Mouse (Mus musculus): ENCODE measurements around the gene Ppp1r3c.
"Not testable (repeated sequence)": the region's sequence is repeated elsewhere in the genome, so short reads cannot be mapped to it uniquely, and the experiment has no call there.

Ppp1r3c gene

GRCm38 (mm10) chr19:36736537-36736936 lies at the start of gene Ppp1r3c:
Ppp1r3c (minus strand) TSS chr19:36736653.
- peak; percentile 64 for DNase-seq (ENCODE audit: low read depth)

DNA sequence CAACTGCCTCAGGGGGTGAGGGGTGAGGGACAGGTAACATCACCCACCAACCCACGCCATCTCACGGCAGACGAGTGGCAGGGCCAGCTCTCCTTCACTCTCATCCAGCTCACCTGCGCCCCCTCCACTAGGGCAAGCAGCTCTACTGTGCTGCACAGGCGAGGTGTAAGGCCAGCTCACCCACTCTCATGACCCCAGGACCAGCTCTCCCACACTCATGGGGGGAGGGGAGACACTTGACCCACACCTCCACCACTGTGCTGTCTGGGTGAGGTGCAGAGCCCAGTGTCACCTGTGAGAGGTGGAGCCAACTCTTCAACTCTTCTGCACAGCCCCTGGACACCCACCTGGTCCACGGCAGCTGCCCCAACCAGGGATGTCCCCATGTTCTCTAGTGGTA lies 46.7 kb upstream of the Ppp1r3c start:
- DNase-seq (ENCODE audit: low read depth) = no peak

GRCm38 (mm10) chr19:36782591-36782990 lies 46.1 kb upstream of the Ppp1r3c start:
- peak; percentile 74 for DNase-seq (ENCODE audit: low read depth)

- DNase-seq (ENCODE audit: low read depth) = no peak
These were observed 45.5 kb upstream of the Ppp1r3c start for GRCm38 (mm10) chr19:36781996-36782395.

- no peak for DNase-seq (ENCODE audit: low read depth)
These were observed 43.9 kb upstream of the Ppp1r3c start for GRCm38 (mm10) chr19:36780375-36780774.

GRCm38 (mm10) chr19:36779765-36780164 lies 43.3 kb upstream of the Ppp1r3c start:
- no peak for DNase-seq (ENCODE audit: low read depth)

GRCm38 (mm10) chr19:36775531-36775930 lies 39.1 kb upstream of the Ppp1r3c start:
- DNase-seq (ENCODE audit: low read depth) = no peak

DNA sequence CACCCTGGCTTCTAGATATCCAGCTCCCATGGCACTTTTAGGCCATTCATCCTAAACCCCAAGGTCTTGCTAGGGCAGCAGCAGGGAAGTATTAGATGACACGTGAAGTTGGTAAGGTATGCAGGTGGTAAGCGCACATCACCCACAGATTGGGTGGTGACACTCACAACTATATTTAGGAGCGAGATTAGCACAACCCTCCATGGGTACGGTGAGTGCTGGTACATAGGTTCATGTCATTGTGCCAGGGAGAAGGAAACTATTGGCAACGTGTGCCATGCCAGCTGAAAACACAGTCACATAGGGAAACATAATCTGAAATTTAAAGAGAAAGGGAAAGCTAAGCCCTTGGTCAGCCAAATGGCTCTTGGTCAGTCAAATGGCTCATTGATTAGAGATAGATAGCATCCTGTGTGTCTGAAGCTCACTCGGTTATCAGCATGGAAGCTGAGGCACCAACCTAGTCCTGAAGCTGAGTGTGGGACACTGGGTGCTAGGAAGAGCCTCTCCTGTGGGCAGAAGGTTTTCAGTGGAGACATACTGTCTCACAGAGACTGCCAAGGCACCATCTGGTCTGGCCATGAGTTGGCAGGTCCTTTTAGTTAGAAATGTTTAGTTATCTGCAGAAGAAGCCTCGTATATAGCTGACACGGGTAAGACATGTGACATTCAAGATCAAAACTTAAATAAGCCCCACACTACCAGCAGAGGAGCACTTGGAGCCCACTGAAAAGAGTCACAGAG lies 37.4 kb upstream of the Ppp1r3c start:
- no peak for DNase-seq (ENCODE audit: low read depth)

GRCm38 (mm10) chr19:36768084-36768483 lies 31.6 kb upstream of the Ppp1r3c start:
- no peak for DNase-seq (ENCODE audit: low read depth)

DNA sequence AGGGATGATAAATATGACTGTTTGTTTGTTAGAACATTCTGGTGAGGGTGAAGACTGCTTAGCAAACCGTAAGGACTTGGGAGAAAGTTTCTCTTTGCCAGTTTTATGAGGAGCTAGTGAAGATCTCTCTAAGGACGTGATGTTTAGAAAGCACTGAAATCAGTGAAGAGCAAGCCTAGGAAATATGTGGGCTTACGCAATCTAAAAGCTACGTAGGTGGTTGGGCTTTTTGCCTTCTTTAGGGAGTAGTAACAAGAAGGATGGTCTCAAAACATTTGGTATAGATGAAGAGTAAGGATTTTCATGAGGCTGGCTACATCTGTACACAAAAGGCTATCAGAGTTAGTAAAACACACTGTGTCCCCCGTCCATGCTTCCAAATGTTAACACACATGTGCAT lies 28.0 kb upstream of the Ppp1r3c start:
- DNase-seq (ENCODE audit: low read depth) = peak; percentile 44

DNA sequence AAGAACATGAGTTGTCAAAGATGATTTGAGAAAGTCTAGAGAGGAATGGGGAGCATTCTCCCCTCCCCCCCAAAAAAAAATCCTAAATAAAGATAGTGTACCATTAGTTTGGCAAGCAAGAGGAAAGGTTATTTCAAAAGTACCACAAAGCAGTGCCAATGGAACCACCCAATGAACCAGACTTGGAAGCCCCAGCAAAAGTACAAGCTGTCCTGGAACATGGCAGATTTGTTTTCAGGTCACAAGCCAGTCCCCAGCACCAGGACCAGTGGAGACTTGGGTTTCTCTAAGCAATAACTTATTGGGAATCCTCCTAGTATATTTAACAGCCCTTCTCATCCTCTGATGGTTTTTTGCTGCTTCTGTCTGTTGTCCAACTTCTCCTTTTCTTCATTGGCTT lies 12.5 kb upstream of the Ppp1r3c start:
- no peak for DNase-seq (ENCODE audit: low read depth)

- DNase-seq (ENCODE audit: low read depth) = peak; percentile 50
These were observed 5.9 kb upstream of the Ppp1r3c start for GRCm38 (mm10) chr19:36742331-36742730.

DNA sequence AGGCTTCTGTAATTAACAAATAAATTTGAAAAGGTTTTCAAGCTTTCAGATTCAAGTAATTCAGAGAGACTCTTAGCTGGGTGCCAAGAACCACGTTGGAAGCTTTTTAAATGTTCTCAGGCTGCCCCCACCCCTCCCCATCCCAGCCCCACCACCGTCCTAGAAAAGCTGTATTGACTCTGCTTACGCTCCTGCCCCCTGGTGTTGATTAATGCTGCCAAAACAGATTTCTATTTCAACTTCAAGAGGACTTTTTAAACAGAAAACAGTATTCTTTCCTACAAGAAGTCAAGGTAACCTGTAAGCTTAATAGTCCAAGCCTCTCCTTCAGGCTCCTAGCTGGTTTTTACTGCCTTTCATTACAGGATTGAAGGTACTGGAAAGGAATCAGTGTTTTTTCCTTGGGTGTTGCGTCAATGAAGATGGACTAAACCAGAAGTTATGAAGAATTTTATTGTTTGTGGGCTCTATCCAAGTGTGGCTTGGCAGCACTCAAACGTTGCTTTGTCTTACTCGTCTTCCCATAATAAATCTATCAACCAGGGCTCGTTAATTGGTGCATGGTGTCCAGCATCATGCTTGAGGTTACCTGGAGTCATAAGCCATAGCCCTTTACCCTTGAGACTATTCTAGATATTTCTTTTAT lies 3.2 kb upstream of the Ppp1r3c start:
- DNase-seq (ENCODE audit: low read depth) = peak; percentile 83

- DNase-seq (ENCODE audit: low read depth) = no peak
These were observed 1.6 kb upstream of the Ppp1r3c start for GRCm38 (mm10) chr19:36738009-36738408.

GRCm38 (mm10) chr19:36737087-36737486 lies 634 bp upstream of the Ppp1r3c start:
- DNase-seq (ENCODE audit: low read depth) = no peak

GRCm38 (mm10) chr19:36734308-36735038 lies 2.0 kb downstream of the Ppp1r3c start:
- no peak for DNase-seq (ENCODE audit: low read depth)

- no peak for DNase-seq (ENCODE audit: low read depth)
These were observed 3.1 kb downstream of the Ppp1r3c start for GRCm38 (mm10) chr19:36733191-36733943.

- peak; percentile 16 for DNase-seq (ENCODE audit: low read depth)
These were observed 5.1 kb downstream of the Ppp1r3c start for GRCm38 (mm10) chr19:36731310-36731709.

GRCm38 (mm10) chr19:36730414-36730813 lies 6.0 kb downstream of the Ppp1r3c start:
- not testable (repeated sequence) for DNase-seq (ENCODE audit: low read depth)

GRCm38 (mm10) chr19:36728741-36729460 lies 7.6 kb downstream of the Ppp1r3c start:
- DNase-seq (ENCODE audit: low read depth) = no peak

GRCm38 (mm10) chr19:36724970-36725369 lies 11.5 kb downstream of the Ppp1r3c start:
- no peak for DNase-seq (ENCODE audit: low read depth)

DNA sequence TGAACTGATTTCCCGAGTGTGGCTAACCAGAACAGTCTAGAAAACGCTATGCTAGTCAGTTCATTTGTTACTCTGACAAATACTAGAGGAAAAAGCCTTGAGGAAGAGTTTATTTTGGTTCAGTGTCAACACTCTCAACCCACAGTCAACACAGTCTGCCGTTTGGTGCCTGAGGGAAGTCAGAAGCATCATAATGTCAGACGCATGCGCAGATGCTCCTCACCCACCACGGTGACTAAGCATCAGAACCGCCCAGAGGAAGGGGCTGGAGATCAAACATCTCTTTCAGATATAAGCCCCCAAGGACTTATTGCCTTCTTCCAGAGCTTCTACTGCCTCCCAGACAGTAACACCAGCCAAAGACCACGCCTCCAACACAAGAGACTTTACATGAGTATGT lies 15.3 kb downstream of the Ppp1r3c start:
- DNase-seq (ENCODE audit: low read depth) = no peak

Data from NIH3T3 (cell line).